28 mouse cellular contexts compared by ENCODE assay signal in the genomic region with DNA sequence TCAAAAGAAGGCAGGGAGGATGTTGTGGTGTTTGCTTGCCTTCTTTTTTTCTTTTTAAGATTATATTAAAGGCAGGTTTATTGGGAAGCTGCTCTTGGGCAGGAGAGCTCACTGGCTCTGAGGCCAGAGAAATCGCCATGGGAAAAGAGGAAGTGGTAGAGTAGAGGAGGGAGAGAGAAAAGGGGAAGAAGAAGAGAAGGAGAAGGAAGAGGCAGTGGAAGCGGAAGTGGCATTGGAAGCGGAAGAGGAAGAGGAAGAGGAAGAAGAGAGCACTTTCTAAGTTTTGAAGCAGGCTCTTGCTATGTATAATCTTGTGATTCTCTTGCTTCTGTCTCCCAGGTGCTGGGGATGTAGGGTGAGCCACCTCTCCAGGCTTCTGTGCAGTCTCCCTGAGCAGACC. TPM values are rescaled to one million over a fixed set of nuclear protein-coding genes. Genes with fewer than 3 reads are reported as not detected.
A peak's percentile ranks its signal among the peaks of the same experiment; 100 is the strongest.
DNase-seq lines count a peak whose midpoint lies in the region; ATAC-seq lines count a peak whose summit lies in the region.
"Had no signal": no experiment of that assay in that cellular context is flagged by ENCODE, and none has a peak within 500 bp of the region (broad histone marks: within the 10 kb centered on the region; RNA-seq: fewer than 3 reads in every experiment).

No protein-coding gene starts in this region.

- H3K4me3 ChIP-seq in liver, embryonic 13.5 days (replicated peaks), result no peak overlapping the region
- H3K4me3 ChIP-seq in liver, embryonic 11.5 days (ENCODE audit: low read depth, low read length), result no peak overlapping the region
- H3K4me3 ChIP-seq in heart, embryonic 12.5 days, result no peak overlapping the region
- H3K4me3 ChIP-seq: embryonic facial prominence, embryonic 10.5 days; embryonic facial prominence, embryonic 15.5 days; forebrain, embryonic 12.5 days; kidney, embryonic 15.5 days; limb, embryonic 13.5 days; midbrain, embryonic 10.5 days; myocyte; neural tube, embryonic 13.5 days had no signal

- 42% methylated on average over 3 of the region's 3 CpGs for WGBS in liver, embryonic 13.5 days (ENCODE audit: insufficient replicate concordance)
- 52% methylated on average over 3 of the region's 3 CpGs for WGBS in liver, embryonic 11.5 days
- WGBS in heart, embryonic 12.5 days, result 69% methylated on average over 3 of the region's 3 CpGs

- DNase-seq in liver, embryonic 13.5 days, result no peak
- no peak for DNase-seq in liver, embryonic 11.5 days (ENCODE audit: low spot score)
- peak; percentile 44 to 46 for DNase-seq in spleen, postnatal 36 days (ENCODE audit: low spot score in 2 of 2)
- no peak for DNase-seq in spleen, adult 12 weeks (ENCODE audit: low spot score)
- no peak for DNase-seq in heart, adult 8-10 months (ENCODE audit: low spot score)
- no peak for DNase-seq in kidney, adult 8-10 months
- DNase-seq: adrenal gland, postnatal 36 days; cerebellum, adult 2 months; cerebellum, postnatal 14 days; gastrocnemius, postnatal 10 days; heart, postnatal 4 days; kidney, adult 11 months; kidney, postnatal 36 days; thymus, postnatal 4 days had no signal

- no peaks in the 10 kb centered on the region for H3K36me3 ChIP-seq in liver, embryonic 13.5 days
- no peaks in the 10 kb centered on the region for H3K36me3 ChIP-seq in liver, embryonic 11.5 days (ENCODE audit: control insufficient read depth, insufficient read depth, low read length)
- H3K36me3 ChIP-seq in heart, embryonic 12.5 days, result no peaks in the 10 kb centered on the region
- H3K36me3 ChIP-seq: embryonic facial prominence, embryonic 10.5 days; embryonic facial prominence, embryonic 15.5 days; forebrain, embryonic 12.5 days; kidney, embryonic 15.5 days; limb, embryonic 13.5 days; midbrain, embryonic 10.5 days; neural tube, embryonic 13.5 days had no signal

- no peak overlapping the region for H3K4me2 ChIP-seq in liver, embryonic 13.5 days
- H3K4me2 ChIP-seq in liver, embryonic 11.5 days, result no peak overlapping the region
- H3K4me2 ChIP-seq in heart, embryonic 12.5 days, result no peak overlapping the region
- H3K4me2 ChIP-seq: embryonic facial prominence, embryonic 15.5 days; forebrain, embryonic 12.5 days; heart, embryonic 11.5 days; hindbrain, embryonic 14.5 days; kidney, embryonic 15.5 days; limb, embryonic 13.5 days; neural tube, embryonic 13.5 days had no signal

- peak overlapping the region; percentile 18; the same call in 1 of the 2 replicates for H3K27ac ChIP-seq in liver, embryonic 13.5 days
- H3K27ac ChIP-seq in liver, embryonic 11.5 days (ENCODE audit: low read depth, low read length), result no peak overlapping the region
- no peak overlapping the region for H3K27ac ChIP-seq in heart, embryonic 12.5 days (ENCODE audit: poor library complexity, severe bottlenecking)
- H3K27ac ChIP-seq: embryonic facial prominence, embryonic 10.5 days; embryonic facial prominence, embryonic 15.5 days; forebrain, embryonic 12.5 days; hindbrain, embryonic 14.5 days; kidney, embryonic 15.5 days; limb, embryonic 13.5 days; macrophage; midbrain, embryonic 10.5 days; neural tube, embryonic 13.5 days had no signal

- peaks cover 51% of the 10 kb centered on the region for H3K4me1 ChIP-seq in liver, embryonic 13.5 days (replicated peaks)
- H3K4me1 ChIP-seq in liver, embryonic 11.5 days (replicated peaks; ENCODE audit: control insufficient read depth, insufficient read depth, low read length), result peaks cover 8% of the 10 kb centered on the region
- peaks cover 12% of the 10 kb centered on the region; the same call in 1 of the 2 replicates for H3K4me1 ChIP-seq in heart, embryonic 12.5 days (replicated peaks)

- H3K27me3 ChIP-seq in liver, embryonic 13.5 days, result no peaks in the 10 kb centered on the region
- no peaks in the 10 kb centered on the region for H3K27me3 ChIP-seq in liver, embryonic 11.5 days (replicated peaks; ENCODE audit: control insufficient read depth, insufficient read depth, low read length)
- no peaks in the 10 kb centered on the region for H3K27me3 ChIP-seq in heart, embryonic 12.5 days (replicated peaks)
- H3K27me3 ChIP-seq: embryonic facial prominence, embryonic 15.5 days; forebrain, embryonic 12.5 days; kidney, embryonic 15.5 days; limb, embryonic 13.5 days; neural tube, embryonic 13.5 days had no signal

- ATAC-seq in liver, embryonic 13.5 days (ENCODE audit: low read depth), result no peak
- ATAC-seq in liver, embryonic 11.5 days (replicated peaks; ENCODE audit: low FRiP score), result no peak
- ATAC-seq in megakaryocyte, adult 5-6 weeks (ENCODE audit: poor library complexity, severe bottlenecking), result peak; percentile 79
- ATAC-seq in heart, embryonic 12.5 days (ENCODE audit: insufficient number of reproducible peaks, low FRiP score), result no peak
- ATAC-seq: midbrain, embryonic 16.5 days had no signal

- no peaks in the 10 kb centered on the region for H3K9me3 ChIP-seq in liver, embryonic 13.5 days (replicated peaks)
- no peaks in the 10 kb centered on the region for H3K9me3 ChIP-seq in liver, embryonic 11.5 days (ENCODE audit: control insufficient read depth, low read length)
- H3K9me3 ChIP-seq in heart, embryonic 12.5 days (replicated peaks), result peaks cover 5% of the 10 kb centered on the region; the same call in 1 of the 2 replicates
- H3K9me3 ChIP-seq: embryonic facial prominence, embryonic 10.5 days; embryonic facial prominence, embryonic 15.5 days; kidney, embryonic 15.5 days; limb, embryonic 13.5 days; midbrain, embryonic 10.5 days; neural tube, embryonic 13.5 days had no signal

- H3K9ac ChIP-seq in liver, embryonic 13.5 days, result no peak overlapping the region
- H3K9ac ChIP-seq in liver, embryonic 11.5 days (ENCODE audit: low read depth, low read length), result no peak overlapping the region
- H3K9ac ChIP-seq in heart, embryonic 12.5 days, result no peak overlapping the region
- H3K9ac ChIP-seq: embryonic facial prominence, embryonic 15.5 days; forebrain, embryonic 12.5 days; hindbrain, embryonic 14.5 days; kidney, embryonic 15.5 days; limb, embryonic 13.5 days; neural tube, embryonic 13.5 days had no signal

RNA-seq across cellular contexts. Expression of gene Sema4b, which starts 32.0 kb away (rescaled TPM):
- 13.1 and 14.1 TPM in 2 replicates for polyA plus RNA-seq in liver, embryonic 13.5 days (2015; fragmentation: Nextera tagmentation; extraction: Ambion mirVana)
- polyA plus RNA-seq in liver, embryonic 11.5 days (2014; fragmentation: Nextera tagmentation; extraction: Ambion mirVana), result 11.7 and 12.9 TPM in 2 replicates
- total RNA-seq in megakaryocyte, adult 5-6 weeks (2015), result 10.1 and 13.7 TPM in 2 replicates
- total RNA-seq in megakaryocyte, adult 5-6 weeks (2017), result 10.5 and 11.1 TPM in 2 replicates
- 10 to 100 TPM; 10.9 to 14.0 (median 11.7) TPM for total RNA-seq in heart, adult 8-10 months (2022)
- polyA plus RNA-seq in heart, embryonic 12.5 days (2016; fragmentation: Nextera tagmentation; extraction: Ambion mirVana), result 10.3 and 10.7 TPM in 2 replicates

RNA-seq across cellular contexts. Expression of gene Idh2, which starts 39.5 kb away (rescaled TPM):
- polyA plus RNA-seq in liver, embryonic 13.5 days (2015; fragmentation: Nextera tagmentation; extraction: Ambion mirVana), result 137 and 146 TPM in 2 replicates
- polyA plus RNA-seq in liver, embryonic 11.5 days (2014; fragmentation: Nextera tagmentation; extraction: Ambion mirVana), result 259 and 268 TPM in 2 replicates
- total RNA-seq in megakaryocyte, adult 5-6 weeks (2015), result 74.9 and 77.7 TPM in 2 replicates
- total RNA-seq in megakaryocyte, adult 5-6 weeks (2017), result 85.5 and 90.4 TPM in 2 replicates
- 1,000 to 10,000 TPM; 2,287 to 2,565 (median 2,388) TPM for total RNA-seq in heart, adult 8-10 months (2022)
- 1,569 and 1,607 TPM in 2 replicates for polyA plus RNA-seq in heart, embryonic 12.5 days (2016; fragmentation: Nextera tagmentation; extraction: Ambion mirVana)

Comparison
In these comparisons a context has a peak if more than half of its experiments do, and no peak if none do; other contexts are left out.
1. DNase-seq: peak in spleen, postnatal 36 days (2 of 2); none in liver, embryonic 13.5 days (single experiment), liver, embryonic 11.5 days (single experiment), spleen, adult 12 weeks (single experiment), heart, adult 8-10 months (single experiment) and kidney, adult 8-10 months (0 of 2).